Mouse (Mus musculus) C2C12 (cell line): ENCODE measurements around the gene Slc7a11. TPM values are rescaled to one million over a fixed set of nuclear protein-coding genes. Genes with fewer than 3 reads are reported as not detected.

ENCODE experiments used
- H3K27me3 ChIP-seq: one replicate; pipeline ENCODE4 v1.6.1; 2011; ENCODE audit not compliant: control insufficient read depth, insufficient read depth, insufficient read length
- H3K36me3 ChIP-seq: one replicate; pipeline ENCODE4 v1.6.1; 2011; ENCODE audit not compliant: control insufficient read depth, insufficient read depth
- H3K4me3 ChIP-seq: one replicate; pipeline ENCODE4 v1.5.1; 2011; ENCODE audit warnings: mild to moderate bottlenecking, control low read depth; ENCODE audit not compliant: poor library complexity, insufficient read depth, severe bottlenecking
- H3K79me2 ChIP-seq: one replicate; pipeline ENCODE4 v1.6.1; 2011; ENCODE audit not compliant: control insufficient read depth, insufficient read depth
- H3K79me3 ChIP-seq: one replicate; pipeline ENCODE4 v1.6.1; 2011; ENCODE audit warnings: low read depth, control low read depth
- H3ac ChIP-seq: one replicate; pipeline ENCODE3; 2011; ENCODE audit warnings: low read depth; ENCODE audit not compliant: control insufficient read depth, insufficient read length
- CEBPB ChIP-seq: IDR thresholded peaks from one replicate; pipeline ENCODE4 v1.6.1; 2011; ENCODE audit warnings: low read depth, mild to moderate bottlenecking, control low read depth, moderate library complexity
- CTCF ChIP-seq: IDR thresholded peaks from one replicate; pipeline ENCODE4 v1.5.1; 2011; ENCODE audit not compliant: control insufficient read depth, insufficient read depth, insufficient read length
- FOSL1 ChIP-seq: IDR thresholded peaks from one replicate; pipeline ENCODE4 v1.8.0; 2011; ENCODE audit warnings: mild to moderate bottlenecking, low read length; ENCODE audit not compliant: poor library complexity, insufficient read depth, severe bottlenecking
- MAX ChIP-seq: IDR thresholded peaks from one replicate; pipeline ENCODE4 v1.6.1; 2011; ENCODE audit warnings: mild to moderate bottlenecking, control low read depth
- MYOD1 ChIP-seq: IDR thresholded peaks from one replicate; pipeline ENCODE4 v1.6.1; 2011; ENCODE audit warnings: low read depth; ENCODE audit not compliant: control insufficient read depth, insufficient read length
- MYOG ChIP-seq: IDR thresholded peaks from one replicate; pipeline ENCODE4 v1.6.1; 2011; ENCODE audit not compliant: control insufficient read depth, insufficient read length; ENCODE audit errors: extremely low read depth
- USF1 ChIP-seq: IDR thresholded peaks from one replicate; pipeline ENCODE4 v1.6.1; 2011; ENCODE audit warnings: low read depth, mild to moderate bottlenecking, control low read depth, moderate library complexity
- long read RNA-seq, 2 experiments: library from polyadenylated mRNA; unstranded; transcript quantifications; one replicate each; pipeline ENCODE4 v2.0.0; 2019 to 2020
- polyA plus RNA-seq: library from polyadenylated mRNA; unstranded; fragments of >200 nt; fragmentation: generic; extraction: Trizol; gene quantifications from one replicate; pipeline ENCODE4 v1.2.1, GENCODE M21; 2012; ENCODE audit warnings: missing spikeins

The Slc7a11 gene
- 3.1 TPM for polyA plus RNA-seq
- long read RNA-seq, experiment 1, full-length matches to known transcripts: 1 of 2 reads
- long read RNA-seq, experiment 1, partial matches to known transcripts: 0 of 2 reads
- long read RNA-seq, experiment 1, other reads (novel, unspliced or antisense): 1 of 2 reads
- long read RNA-seq, experiment 2, full-length matches to known transcripts: 2 of 2 reads
- long read RNA-seq, experiment 2, partial matches to known transcripts: 0 of 2 reads
- long read RNA-seq, experiment 2, other reads (novel, unspliced or antisense): 0 of 2 reads

DNA sequence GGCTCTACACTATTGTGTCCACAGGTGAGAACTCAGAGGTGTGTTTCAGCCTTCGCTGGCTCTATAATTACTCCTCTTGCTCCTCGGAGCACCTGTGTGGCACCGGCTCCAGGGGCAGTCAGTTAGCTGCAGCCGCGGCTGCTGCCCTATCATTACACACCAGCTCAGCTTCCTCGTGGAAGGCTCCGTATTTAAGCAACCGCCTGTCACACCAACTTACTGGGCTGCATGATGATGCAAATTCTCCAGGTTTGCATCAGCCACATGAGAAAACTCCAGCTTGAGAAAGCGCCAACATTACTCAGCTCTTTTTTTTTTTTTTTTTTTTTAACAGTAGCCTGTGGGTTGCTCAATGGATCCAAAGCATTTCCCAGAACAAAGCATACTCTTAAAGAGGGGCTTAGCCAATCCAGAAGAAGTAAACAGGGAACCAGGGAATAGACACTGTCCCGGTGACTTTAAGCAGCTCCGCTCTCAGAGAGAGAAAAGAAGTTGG lies at the start of gene Slc7a11:
TSS of gene Slc7a11 (minus strand) at position 194 of the 496 bp plus-strand sequence.
- Histone ChIP-seq H3K36me3 (no peaks in the 10 kb centered on the region), H3K79me3 (no peaks in the 10 kb centered on the region), H3K4me3 (peak within 1 kb of the TSS; percentile 0), H3K27me3 (no peaks in the 10 kb centered on the region), H3K79me2 (no peaks in the 10 kb centered on the region), H3ac (peak within 1 kb of the TSS; percentile 10)
- peak; percentile 72 for TF ChIP-seq CEBPB
- TF ChIP-seq CTCF: no peak
- TF ChIP-seq FOSL1: no peak
- no peak for TF ChIP-seq MYOG
- TF ChIP-seq MYOD1: no peak
- no peak for TF ChIP-seq USF1

GRCm38 (mm10) chr3:50491678-50492077 lies 48.3 kb upstream of the Slc7a11 start:
- TF ChIP-seq FOSL1 (no peak), CTCF (no peak), USF1 (no peak), MAX (no peak), MYOD1 (no peak), MYOG (no peak), CEBPB (no peak)
- H3K79me2 ChIP-seq: no peaks in the 10 kb centered on the region
- no peaks in the 10 kb centered on the region for H3K36me3 ChIP-seq
- no peak overlapping the region for H3ac ChIP-seq
- H3K27me3 ChIP-seq: no peaks in the 10 kb centered on the region
- no peak overlapping the region for H3K4me3 ChIP-seq
- no peaks in the 10 kb centered on the region for H3K79me3 ChIP-seq

- H3K27me3 ChIP-seq: no peaks in the 10 kb centered on the region
- H3K79me2 ChIP-seq: no peaks in the 10 kb centered on the region
- TF ChIP-seq USF1 (no peak), FOSL1 (no peak), CTCF (no peak), CEBPB (no peak), MAX (no peak), MYOG (no peak), MYOD1 (no peak)
- no peaks in the 10 kb centered on the region for H3K36me3 ChIP-seq
- no peak overlapping the region for H3ac ChIP-seq
- no peak overlapping the region for H3K4me3 ChIP-seq
- H3K79me3 ChIP-seq: no peaks in the 10 kb centered on the region
Observed at GRCm38 (mm10) chr3:50484076-50484475, 40.7 kb upstream of the Slc7a11 start.

GRCm38 (mm10) chr3:50462223-50462622 lies 18.8 kb upstream of the Slc7a11 start:
- H3K79me3 ChIP-seq: no peaks in the 10 kb centered on the region
- no peaks in the 10 kb centered on the region for H3K79me2 ChIP-seq
- no peak overlapping the region for H3K4me3 ChIP-seq
- H3K27me3 ChIP-seq: no peaks in the 10 kb centered on the region
- no peaks in the 10 kb centered on the region for H3K36me3 ChIP-seq
- H3ac ChIP-seq: no peak overlapping the region
- no peak for TF ChIP-seq MYOG
- no peak for TF ChIP-seq MAX
- no peak for TF ChIP-seq MYOD1
- TF ChIP-seq CTCF: no peak
- TF ChIP-seq USF1: no peak
- no peak for TF ChIP-seq CEBPB
- TF ChIP-seq FOSL1: no peak

- TF ChIP-seq USF1: no peak
- no peak for TF ChIP-seq MYOG
- no peak for TF ChIP-seq FOSL1
- no peak for TF ChIP-seq MYOD1
- no peak for TF ChIP-seq CEBPB
- no peak for TF ChIP-seq CTCF
- TF ChIP-seq MAX: no peak
- Histone ChIP-seq H3ac (no peak overlapping the region), H3K79me2 (no peaks in the 10 kb centered on the region), H3K27me3 (no peaks in the 10 kb centered on the region), H3K79me3 (no peaks in the 10 kb centered on the region), H3K4me3 (no peak overlapping the region), H3K36me3 (no peaks in the 10 kb centered on the region)
Observed at GRCm38 (mm10) chr3:50457136-50457535, 13.7 kb upstream of the Slc7a11 start.

GRCm38 (mm10) chr3:50456564-50456963 lies 13.2 kb upstream of the Slc7a11 start:
- Histone ChIP-seq H3K36me3 (no peaks in the 10 kb centered on the region), H3K4me3 (no peak overlapping the region), H3ac (no peak overlapping the region), H3K79me2 (no peaks in the 10 kb centered on the region), H3K79me3 (no peaks in the 10 kb centered on the region), H3K27me3 (no peaks in the 10 kb centered on the region)
- TF ChIP-seq MAX (no peak), CTCF (no peak), MYOD1 (no peak), FOSL1 (no peak), CEBPB (no peak), MYOG (no peak), USF1 (no peak)
